Mouse (Mus musculus) thymus, adult 2 months (tissue): Measurements from ENCODE around the gene Ngdn.

Experiments
- CTCF ChIP-seq: fragments of 200-500 bp; IDR thresholded peaks from 2 replicates; pipeline ENCODE4 v1.5.1; 2012; ENCODE audit warnings: mild to moderate bottlenecking, control low read depth, low read length, moderate library complexity, borderline replicate concordance; ENCODE audit not compliant: control insufficient read depth, poor library complexity, insufficient read depth; ENCODE audit errors: extremely low read depth
- POLR2A ChIP-seq: fragments of 200-500 bp; IDR thresholded peaks from 2 replicates; pipeline ENCODE4 v1.6.1; 2012; ENCODE audit warnings: mild to moderate bottlenecking, low read length, control low read depth, moderate library complexity; ENCODE audit not compliant: control insufficient read depth, poor library complexity, insufficient read depth; ENCODE audit errors: extremely low read depth

GRCm38 (mm10) chr14:55062626-55063025 lies 47.4 kb downstream of the Ngdn start:
- TF ChIP-seq CTCF = no peak
- TF ChIP-seq POLR2A = no peak
